Mouse (Mus musculus): Measurements from ENCODE around the gene Dnajc9. TPM values are rescaled to one million over a fixed set of nuclear protein-coding genes. Genes with fewer than 3 reads are reported as not detected.

The Dnajc9 gene
- polyA plus RNA-seq (2014; fragmentation: Illumina TruSeq; extraction: RNeasy Lipid Tissue Mini Kit (QIAGEN cat#74804)), result 162 TPM

GRCm38 (mm10) chr14:20388441-20389129 is at the start of gene Dnajc9:
Dnajc9 (minus strand) TSS chr14:20388910.

GRCm38 (mm10) chr14:20393205-20393913 is 4.6 kb upstream of the Dnajc9 start, which contains the start of gene Mrps16:
Mrps16 (minus strand) TSS chr14:20393634.

GRCm38 (mm10) chr14:20347991-20348541 is 40.6 kb downstream of the Dnajc9 start, which contains the start of the genes Ecd and Fam149b:
Ecd (minus strand) TSS chr14:20348121.
Fam149b (plus strand) TSS chr14:20348162.

Other genes with a start within 250 kb of the Dnajc9 start
- gene Kcnk5, start 207.1 kb downstream of the Dnajc9 start, polyA plus RNA-seq (2014; fragmentation: Illumina TruSeq; extraction: RNeasy Lipid Tissue Mini Kit (QIAGEN cat#74804)), result 2.7 TPM
- gene Kcnk16, start 119.7 kb downstream of the Dnajc9 start, polyA plus RNA-seq (2014; fragmentation: Illumina TruSeq; extraction: RNeasy Lipid Tissue Mini Kit (QIAGEN cat#74804)), result not detected
- 7.1 TPM for gene Nudt13, start 94.2 kb downstream of the Dnajc9 start, polyA plus RNA-seq (2014; fragmentation: Illumina TruSeq; extraction: RNeasy Lipid Tissue Mini Kit (QIAGEN cat#74804))
- gene Ecd, start 40.8 kb downstream of the Dnajc9 start, polyA plus RNA-seq (2014; fragmentation: Illumina TruSeq; extraction: RNeasy Lipid Tissue Mini Kit (QIAGEN cat#74804)), result 33.2 TPM
- 30.7 TPM for gene Fam149b, start 40.7 kb downstream of the Dnajc9 start, polyA plus RNA-seq (2014; fragmentation: Illumina TruSeq; extraction: RNeasy Lipid Tissue Mini Kit (QIAGEN cat#74804))
- 3.4 TPM for gene Mrps16, start 4.7 kb upstream of the Dnajc9 start, polyA plus RNA-seq (2014; fragmentation: Illumina TruSeq; extraction: RNeasy Lipid Tissue Mini Kit (QIAGEN cat#74804))
- 6.6 TPM for gene Cfap70, start 63.3 kb upstream of the Dnajc9 start, polyA plus RNA-seq (2014; fragmentation: Illumina TruSeq; extraction: RNeasy Lipid Tissue Mini Kit (QIAGEN cat#74804))
- 101 TPM for gene Anxa7, start 91.2 kb upstream of the Dnajc9 start, polyA plus RNA-seq (2014; fragmentation: Illumina TruSeq; extraction: RNeasy Lipid Tissue Mini Kit (QIAGEN cat#74804))
- 0.48 TPM for gene Mss51, start 108.0 kb upstream of the Dnajc9 start, polyA plus RNA-seq (2014; fragmentation: Illumina TruSeq; extraction: RNeasy Lipid Tissue Mini Kit (QIAGEN cat#74804))
- 278 TPM for gene Ppp3cb, start 157.7 kb upstream of the Dnajc9 start, polyA plus RNA-seq (2014; fragmentation: Illumina TruSeq; extraction: RNeasy Lipid Tissue Mini Kit (QIAGEN cat#74804))

Data from ovary, adult 10 weeks (tissue).